Mouse (Mus musculus): Measurements from ENCODE around the gene Bcl9l.

The Bcl9l gene

DNA sequence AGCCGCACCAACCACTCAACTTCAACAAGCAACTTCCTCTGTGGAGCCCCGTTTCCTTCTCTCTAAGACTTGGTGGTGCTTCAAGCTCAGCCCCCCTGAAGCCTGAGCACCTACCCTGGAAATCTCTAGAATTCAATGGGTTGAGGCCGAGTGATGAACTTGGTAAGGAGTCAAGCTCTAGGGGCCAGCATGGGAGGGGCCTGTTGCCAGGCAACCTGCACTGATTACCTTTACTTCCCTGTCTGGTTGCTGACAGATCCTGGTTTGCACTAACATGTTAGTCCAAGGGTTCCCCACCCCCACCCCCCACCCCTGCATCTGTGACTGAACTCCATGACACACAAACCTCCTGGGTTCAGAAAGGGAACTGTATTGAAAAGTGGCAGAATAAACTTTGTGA lies 62.4 kb downstream of the Bcl9l start:
- no peak for DNase-seq (ENCODE audit: low spot score)

DNA sequence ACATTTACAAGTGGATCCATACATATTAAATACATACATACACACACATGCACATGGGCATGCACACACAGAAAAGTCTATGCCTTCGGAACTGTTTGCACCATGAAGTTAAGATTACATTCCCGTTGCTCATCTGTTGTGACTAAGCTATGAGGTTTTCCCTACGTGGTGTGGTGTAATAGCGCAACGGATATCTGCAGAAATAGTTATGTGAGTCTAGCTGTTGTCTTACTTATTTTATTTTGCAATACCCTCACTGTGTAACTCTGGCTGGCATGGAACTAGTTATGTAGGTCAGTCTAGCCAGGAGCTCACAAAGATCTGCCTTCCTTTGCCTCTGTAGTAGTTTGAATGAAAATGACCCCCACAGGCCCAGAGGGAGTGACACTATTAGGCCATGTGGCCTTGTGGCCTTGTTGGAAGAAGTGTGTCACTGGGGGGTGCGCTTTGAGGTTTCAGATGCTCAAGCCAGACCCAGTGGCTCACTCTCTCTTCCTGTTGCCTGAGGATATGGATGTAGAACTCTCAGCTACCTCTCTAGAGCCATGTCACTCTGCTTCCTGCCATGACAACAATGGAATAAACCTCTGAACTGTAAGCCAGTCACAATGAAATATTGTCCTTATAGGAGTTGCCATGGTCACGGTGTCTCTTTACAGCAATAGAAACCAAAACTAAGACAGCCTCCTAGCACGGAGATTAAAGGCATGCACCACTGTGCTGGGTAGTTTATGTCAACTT lies 66.0 kb downstream of the Bcl9l start:
- no peak for DNase-seq (ENCODE audit: low spot score)

GRCm38 (mm10) chr9:44551138-44551537 lies 68.5 kb downstream of the Bcl9l start:
- no peak for DNase-seq (ENCODE audit: low spot score)

DNA sequence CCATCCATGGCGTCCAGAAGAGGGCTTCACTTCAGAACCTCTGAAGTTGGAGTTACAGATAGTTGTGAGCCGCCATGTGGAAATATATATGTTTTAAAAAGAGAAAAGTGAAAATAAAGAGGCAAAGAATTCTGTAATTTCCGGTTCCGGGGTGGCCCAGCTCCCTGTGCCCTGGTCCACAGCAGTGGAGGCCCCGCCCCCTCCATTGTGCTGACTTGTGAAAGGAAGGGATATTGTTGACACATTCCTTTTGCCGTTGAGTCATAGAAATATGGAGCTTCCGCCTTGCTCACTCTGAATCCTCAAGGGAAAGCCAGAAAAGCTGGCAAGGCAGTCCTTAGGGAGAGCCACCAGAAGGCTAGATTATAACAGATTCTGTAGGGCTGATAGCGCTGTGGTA lies 69.5 kb downstream of the Bcl9l start:
- no peak for DNase-seq (ENCODE audit: low spot score)

All from c-Kit-positive CD71-positive TER-119-positive erythroid progenitor cells, embryonic 14.5 days (primary cell).